Mouse (Mus musculus): ENCODE measurements around the gene Tmprss3.

Tmprss3 gene

DNA sequence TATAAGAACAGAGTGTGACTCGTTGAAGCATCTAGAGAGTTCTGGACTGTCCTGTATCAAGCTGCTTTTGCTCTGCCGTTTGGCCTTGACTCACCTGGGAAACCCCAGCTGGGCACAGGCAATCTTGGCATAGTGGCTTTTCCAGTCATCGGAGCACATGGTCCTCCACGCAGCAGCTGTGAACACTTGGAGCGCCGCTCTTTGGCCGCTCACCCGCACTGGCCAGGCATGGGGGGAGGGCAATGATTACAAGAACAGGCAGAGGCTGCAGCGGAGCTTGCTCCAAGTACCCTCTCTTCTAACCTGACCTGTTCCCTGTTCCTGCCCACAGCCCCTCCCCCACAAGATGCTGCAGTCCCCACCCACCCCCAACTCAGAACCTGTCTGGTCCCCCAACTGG is 5.4 kb downstream of the Tmprss3 start:
- no peak for DNase-seq (ENCODE audit: low read depth)

DNA sequence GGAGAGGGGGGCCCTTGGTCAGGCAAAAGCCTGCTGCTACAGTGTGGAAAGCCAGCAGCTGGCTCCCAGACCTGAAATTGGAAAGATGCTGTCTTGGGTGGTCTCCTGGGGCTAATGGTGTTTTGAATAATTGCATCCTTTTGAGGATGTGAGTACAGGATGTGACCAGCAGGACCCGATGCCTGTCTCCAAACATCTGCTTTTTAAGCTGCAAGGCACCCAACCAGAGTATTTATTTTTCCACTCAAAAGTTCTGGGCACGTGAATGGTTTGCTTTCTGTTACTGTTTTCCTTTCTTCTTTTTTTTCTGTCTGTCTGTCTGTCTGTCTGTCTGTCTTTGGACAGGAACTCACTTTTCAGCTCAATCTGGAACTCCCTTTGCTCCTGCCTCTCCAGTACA is 6.1 kb downstream of the Tmprss3 start:
- DNase-seq (ENCODE audit: low read depth): no peak

DNA sequence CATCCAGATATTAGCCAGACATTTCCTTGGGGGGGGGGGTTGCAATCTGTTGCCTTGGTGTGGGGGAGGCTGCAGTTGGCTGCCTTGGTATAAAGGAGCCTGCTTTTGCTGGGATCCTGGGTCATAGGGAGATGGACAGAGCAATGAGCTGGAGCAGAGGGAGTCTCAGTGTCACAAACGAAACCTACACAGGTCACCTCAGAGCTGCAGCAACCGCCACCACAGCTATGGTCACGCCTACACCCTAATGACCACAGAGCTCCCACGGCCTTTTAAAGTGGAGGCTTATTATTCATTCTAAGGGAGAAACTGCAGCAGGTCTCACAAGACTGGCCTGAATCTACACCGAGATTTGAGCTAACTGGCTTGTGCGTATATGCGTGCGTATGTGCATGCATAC is 7.0 kb downstream of the Tmprss3 start:
- DNase-seq (ENCODE audit: low read depth): no peak

DNA sequence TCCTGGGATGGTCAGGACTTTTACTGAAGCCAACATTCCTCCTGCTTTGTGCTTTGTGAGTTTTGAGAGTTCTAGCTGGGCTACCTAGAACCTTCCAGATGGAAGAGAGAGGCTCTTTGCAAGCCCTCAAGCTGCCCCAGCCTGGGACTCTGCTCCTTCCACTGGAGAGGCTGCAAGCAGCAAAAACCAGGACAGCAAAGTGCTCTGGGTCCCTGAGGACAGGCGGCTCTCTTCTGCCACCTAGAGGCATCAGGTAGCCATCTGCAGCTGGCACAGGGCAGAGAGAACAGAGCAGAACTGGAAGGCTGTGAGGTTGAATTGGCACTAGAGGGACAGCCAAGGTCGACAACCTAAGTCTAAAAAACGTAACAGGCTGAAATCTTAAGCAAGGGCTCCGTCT is 11.4 kb downstream of the Tmprss3 start:
- DNase-seq (ENCODE audit: low read depth): peak; percentile 2

DNA sequence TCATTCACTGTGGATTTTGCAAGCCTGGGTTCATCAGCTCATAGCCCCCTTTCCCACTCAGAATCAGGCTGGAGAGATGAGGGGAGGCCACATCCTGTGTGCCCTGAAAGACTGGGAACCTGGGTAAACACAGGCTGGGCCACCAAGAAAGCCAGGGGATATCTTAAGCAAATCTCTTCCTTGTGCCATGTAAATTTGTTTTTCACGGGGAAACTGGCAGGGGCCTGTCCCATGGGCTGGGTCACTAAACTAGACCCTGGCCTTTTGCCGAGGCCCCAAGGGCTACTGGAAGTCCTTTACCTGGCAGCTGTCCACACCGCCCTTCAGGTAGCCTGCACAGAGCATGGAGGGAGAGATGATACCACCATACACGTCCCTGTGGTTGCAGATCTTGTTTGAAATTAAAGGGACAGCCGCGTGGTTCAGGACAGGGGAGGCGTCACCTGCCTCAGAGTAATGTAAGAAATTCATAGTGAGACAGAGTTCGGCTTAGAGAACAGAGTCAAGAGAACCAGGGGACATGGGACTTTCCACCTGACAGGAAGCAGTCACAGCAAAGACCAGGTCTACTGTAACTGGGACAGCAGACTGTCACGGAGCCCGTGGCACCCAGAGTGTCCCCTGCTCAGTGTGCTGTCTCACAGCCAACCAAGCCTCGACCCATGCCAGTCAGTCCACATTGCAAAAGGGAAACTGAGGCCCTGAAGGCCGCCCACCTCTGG is 14.3 kb downstream of the Tmprss3 start:
- no peak for DNase-seq (ENCODE audit: low read depth)

DNA sequence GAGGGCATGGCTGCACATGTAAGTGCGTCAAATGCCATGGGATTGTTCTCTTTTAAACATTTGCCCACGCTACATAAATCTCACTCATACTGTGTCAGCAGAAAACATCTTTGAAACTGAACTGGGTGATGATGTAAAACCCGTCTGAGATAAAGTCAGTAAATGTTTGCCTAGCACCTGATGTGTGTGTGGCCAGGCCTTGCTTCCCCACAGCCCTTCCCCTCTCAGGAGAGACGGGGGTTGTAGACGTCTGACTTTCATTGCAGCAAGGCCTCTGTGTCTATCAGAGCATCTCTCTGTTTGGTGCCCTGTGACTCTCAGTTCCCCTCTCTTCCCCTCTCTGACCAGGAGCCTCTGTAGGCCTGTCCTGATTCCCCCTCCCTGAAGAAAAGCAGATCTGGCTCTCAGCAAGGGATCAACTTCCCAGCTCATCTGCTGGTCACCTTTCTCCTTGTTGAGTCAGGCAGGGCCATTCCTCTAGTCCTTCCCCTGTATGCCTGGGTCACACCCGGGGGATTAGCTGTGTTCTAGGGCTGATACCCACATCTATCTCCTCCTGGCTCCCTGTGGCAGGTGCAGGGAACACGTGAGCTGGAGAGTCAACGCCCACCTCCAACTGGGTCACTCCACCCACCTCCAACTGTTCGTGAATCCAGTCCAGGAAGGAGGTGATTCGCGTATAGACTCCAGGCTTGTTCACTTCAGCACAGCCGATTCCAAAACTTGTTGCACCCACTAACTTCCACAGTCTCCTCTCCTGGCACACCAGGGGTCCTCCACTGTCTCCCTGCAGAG is 15.4 kb downstream of the Tmprss3 start:
- no peak for DNase-seq (ENCODE audit: low read depth)

DNA sequence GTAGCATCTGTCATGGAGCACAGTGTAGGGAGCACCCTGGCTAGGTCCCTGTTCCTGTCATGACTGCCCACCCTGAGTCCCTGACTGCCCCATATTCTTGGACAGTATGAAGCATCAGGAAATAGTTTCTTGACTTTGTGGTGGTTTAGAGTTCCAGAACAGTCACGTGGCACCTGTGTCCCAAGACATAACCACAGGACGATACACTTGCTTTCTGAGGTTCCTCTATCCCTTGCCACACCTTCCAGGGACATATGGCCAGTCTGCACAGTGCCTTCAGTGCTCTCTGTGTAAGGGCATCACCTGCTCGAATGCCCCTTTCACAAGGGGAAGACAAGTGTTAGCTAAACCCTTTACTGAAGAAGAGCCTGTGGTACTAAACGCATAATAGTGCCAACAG is 17.3 kb downstream of the Tmprss3 start:
- no peak for DNase-seq (ENCODE audit: low read depth)

DNA sequence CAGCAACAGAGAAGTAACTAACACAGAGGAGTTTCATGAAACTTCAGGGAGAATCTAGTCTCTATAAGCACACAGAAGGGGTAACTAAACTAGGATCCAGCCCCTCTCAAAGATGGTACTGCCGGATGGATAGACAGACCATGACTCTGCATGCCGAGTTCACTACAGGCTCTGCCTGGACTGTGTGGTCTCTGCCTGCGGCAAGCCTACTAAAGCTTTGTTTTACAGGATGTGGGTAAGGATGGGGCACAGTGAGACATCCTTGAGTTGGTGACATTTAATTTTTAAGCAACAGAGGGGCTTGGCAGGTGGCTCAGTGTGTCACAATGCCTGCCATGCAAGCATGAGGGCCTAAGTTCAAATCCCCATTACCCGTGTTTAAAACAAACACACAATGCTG is 22.5 kb downstream of the Tmprss3 start:
- DNase-seq (ENCODE audit: low read depth): no peak

DNA sequence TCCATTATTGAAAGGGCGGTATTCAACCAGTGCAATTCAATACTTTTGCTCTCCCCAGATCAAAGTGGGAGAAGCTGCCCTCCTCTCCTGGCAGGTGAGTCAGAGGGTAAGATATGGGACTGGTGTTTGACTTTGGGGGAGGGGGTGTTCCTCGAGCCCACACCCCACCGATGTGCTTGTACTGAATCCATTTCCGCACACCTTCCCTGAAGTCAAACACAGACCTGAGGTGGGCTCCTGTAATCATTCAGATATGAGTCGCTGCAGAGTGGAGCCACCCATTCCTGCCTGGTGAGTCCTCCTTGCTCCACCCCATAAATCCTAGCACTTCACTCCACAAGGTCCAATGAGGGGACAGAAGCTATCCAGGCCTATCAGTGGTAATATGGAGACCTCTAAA is 29.0 kb downstream of the Tmprss3 start:
- DNase-seq (ENCODE audit: low read depth): no peak

DNA sequence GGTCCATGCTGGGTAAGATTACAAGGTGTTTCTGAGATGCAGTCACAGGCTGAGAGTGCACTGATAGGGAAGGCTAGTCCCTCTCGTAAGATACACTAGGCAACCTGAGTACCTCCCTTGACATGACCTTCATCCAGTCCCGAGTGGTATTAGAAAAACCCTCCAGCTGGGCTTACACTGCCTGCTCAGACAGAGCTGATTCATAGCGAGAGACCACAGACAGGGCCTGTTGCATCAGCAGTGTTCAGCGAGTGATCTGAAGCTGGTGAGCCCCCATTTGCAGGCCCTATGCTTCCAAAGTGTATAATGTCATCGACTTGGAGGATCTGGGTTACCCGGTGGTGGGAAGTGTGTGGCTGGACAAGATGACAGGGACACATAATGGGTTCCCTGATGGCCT is 33.6 kb downstream of the Tmprss3 start, which contains the start of gene Tff1:
Gene Tff1, minus strand, starts transcription at position 151 of the 400 bp plus-strand sequence.
- no peak for DNase-seq (ENCODE audit: low read depth)

DNA sequence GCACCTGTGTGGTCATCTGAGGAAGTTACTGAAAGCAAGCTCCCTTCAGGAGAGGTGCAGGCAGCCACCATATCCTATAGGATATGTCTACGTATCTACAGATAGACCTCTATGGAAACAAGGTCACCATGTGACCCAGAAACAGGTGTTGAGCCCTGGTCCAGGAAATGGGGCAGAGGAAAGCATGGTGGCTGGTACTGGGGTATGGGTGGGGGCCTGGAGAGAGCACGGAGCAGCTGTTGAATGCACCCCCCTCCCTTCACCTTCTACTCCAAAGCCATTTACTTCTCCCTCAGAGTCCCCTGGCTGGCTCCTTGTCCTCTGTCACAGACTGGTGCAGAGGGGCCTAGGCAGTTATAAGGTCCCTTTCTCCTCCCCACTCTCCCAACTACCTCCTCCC is 35.0 kb downstream of the Tmprss3 start:
- DNase-seq (ENCODE audit: low read depth): no peak

DNA sequence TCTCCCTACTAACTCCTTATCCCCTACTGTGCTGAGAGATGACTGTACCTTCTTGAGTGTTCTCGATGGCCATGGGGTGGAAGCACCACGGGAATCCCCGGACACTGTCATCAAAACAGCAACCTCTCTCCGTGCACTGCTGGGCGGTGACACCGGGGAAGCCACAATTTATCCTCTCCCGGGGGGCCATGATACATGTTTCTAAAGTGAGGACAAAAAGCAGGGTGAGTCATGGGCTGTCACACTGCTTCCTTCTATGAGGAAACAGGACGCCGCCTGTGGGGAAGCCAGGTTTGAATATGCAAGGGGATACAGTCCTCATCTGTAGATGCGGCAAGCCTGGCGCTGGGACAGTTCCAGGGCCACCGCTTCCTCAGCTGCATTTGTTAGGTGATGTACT is 36.2 kb downstream of the Tmprss3 start:
- no peak for DNase-seq (ENCODE audit: low read depth)

DNA sequence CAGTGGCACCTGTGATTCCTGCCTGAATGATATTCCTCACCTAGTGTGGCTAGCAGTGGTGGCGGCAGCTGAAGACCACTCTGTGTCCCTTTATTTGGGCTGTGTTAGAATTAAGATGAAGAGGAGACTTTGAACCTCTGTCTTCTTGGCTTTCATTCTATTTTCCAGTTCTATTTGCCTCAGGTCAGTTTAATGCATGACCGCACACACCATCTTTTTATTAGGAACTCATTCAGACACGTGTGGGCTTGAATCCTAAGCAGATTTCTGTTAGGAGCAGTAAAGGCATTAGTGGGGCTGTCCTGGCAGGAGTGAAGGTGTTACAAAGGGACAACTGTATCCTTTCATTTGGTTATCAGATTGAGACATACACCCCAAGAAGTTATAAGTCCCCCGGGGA is 38.5 kb downstream of the Tmprss3 start:
- DNase-seq (ENCODE audit: low read depth): no peak

DNA sequence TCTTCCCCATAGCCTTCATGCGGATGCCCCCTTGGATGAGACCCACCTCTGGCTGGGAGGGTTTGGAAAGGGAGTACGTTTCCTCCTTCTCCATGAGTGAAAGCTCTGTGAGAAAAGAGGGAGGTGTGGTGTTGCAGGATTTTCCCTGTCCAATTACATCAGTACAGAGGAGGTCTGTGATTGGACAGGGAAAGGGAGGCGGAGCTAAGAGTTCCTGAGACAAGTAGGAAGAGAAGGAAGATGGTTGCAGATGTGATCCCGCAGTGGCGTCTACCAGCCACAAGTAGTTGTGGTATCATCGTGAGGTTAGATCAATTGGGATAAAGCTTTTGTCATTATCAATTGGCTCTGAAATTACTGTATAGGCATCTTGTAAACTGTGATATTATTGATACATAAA is 40.9 kb downstream of the Tmprss3 start:
- no peak for DNase-seq (ENCODE audit: low read depth)

DNA sequence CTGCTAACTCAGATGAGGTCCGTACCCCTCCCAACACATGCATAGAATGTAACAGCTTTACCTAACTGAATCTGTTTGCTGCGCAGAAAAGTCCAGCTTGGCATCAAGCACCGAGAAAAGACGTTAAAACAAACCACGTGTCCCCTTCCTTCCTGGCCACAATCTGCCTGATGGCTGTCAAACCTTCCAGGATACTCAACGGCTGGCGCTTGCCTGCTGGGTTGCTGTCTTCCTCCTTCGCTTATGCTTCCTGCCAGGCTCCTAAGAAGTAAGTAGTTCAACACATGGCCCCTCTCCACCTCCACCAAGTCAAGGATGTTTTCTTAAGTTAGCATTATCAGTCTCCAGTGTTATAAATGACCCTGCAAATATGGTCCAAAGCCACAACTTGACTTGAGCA is 45.0 kb downstream of the Tmprss3 start:
- DNase-seq (ENCODE audit: low read depth): no peak

DNA sequence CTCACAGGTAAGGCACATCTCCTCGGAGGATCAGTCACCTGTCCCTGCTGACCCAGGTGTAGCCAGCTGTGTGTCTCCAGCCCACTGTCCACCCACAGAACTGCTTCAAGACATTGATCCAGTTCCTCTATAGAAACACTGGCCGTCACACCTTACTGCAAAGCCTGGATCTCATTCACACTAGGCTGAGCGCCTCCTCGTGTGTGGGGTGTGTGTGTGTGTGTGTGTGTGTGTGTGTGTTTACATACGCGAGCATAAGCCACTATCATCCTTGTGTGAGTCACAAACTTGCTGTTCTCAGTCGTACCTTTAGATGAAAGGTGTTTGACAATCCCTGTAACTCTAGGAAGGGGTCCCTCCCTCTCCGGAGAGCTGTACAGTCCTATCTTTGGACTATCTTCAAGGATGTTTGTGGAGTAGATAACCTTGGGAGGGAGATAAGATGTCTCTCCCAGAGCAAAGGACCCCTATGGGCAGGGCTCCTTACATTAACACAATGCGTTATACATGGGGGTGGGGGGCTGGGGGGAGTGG is 45.7 kb downstream of the Tmprss3 start:
- no peak for DNase-seq (ENCODE audit: low read depth)

DNA sequence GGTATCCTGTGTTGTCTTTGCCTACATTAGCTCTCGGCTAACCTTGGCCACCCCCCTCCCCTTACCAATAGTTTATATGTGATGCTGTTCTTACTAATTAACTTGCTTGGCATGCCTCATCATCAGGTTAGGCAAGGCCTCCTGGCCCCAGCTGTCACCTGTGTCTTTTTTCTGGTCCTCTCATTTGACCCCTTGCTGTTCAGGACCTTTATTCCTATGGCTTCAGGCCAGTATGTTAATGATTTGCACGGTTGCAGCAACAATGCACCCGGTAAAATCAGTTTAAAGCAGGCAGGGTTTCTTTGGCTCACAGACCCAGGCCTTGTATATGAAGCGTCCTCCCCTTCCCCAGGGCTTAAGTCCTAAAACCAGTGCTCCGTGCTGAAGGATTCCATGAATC is 46.3 kb downstream of the Tmprss3 start:
- no peak for DNase-seq (ENCODE audit: low read depth)

DNA sequence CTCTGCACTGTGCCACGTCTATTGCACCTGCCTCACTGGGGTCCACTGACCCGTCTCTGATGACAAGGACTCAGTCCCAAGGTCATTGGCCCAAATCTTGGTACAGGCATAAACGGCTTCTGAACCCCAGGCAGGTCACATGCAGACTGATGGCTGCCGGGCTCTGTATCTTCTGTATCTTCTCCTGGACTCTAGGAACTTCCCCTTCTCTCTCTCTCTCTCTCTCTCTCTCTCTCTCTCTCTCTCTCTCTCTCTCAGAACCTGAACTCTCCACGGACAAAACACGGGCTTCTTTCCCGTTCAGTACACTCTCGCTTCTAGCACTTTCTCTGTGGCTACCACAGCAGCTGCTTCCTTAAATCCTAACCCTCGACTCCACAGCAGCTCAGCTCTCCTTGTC is 52.8 kb downstream of the Tmprss3 start:
- DNase-seq (ENCODE audit: low read depth): no peak

DNA sequence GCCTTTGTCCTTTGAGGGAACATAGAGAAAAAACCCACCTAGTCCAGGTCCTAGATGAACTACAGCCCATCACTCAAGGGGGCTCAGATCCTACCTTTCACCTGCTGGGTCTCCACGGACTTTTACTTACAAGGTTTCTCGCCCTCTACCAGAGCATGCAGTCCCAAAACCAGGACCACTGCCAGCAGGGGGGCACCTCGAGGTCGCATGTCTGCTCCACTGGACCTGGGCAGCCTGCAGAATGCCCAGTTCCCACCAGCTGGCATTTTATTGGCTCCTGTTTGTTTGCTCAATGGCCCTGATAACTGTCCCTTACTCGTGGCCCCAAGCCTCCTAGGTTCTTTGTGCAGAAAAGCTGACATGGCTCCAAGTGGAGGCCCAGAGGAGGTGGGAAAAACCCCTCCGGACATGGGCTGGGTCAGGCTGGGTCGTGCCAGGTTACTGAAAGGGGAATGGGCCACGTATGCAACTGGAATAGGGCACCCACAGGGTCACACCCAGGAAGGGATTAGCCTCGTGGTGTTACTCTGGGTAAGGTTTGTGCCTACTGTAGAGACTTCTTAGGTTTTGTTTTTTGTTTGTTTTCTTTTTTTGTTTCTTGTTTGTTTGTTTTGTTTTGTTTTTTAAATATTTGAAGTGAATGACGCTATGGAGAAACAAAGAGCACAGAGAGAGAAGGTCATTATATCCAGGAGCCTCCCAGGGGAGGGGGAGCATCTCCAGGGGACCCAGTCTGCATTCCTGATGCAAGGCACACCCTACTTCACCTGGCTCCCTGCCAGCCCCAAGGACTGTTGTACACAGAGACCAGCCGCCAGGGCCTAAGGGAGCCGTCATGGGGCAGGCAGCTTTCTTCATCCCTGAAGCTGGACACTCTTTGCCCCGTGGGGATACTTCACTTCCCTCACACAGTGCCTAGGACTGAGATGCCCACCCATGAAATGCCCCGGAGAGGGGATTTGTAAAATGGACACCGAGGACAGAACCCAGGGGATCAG is 54.4 kb downstream of the Tmprss3 start, which contains the start of gene Tff2:
Gene Tff2, minus strand, starts transcription at position 243 of the 998 bp plus-strand sequence.
- no peak for DNase-seq (ENCODE audit: low read depth)

DNA sequence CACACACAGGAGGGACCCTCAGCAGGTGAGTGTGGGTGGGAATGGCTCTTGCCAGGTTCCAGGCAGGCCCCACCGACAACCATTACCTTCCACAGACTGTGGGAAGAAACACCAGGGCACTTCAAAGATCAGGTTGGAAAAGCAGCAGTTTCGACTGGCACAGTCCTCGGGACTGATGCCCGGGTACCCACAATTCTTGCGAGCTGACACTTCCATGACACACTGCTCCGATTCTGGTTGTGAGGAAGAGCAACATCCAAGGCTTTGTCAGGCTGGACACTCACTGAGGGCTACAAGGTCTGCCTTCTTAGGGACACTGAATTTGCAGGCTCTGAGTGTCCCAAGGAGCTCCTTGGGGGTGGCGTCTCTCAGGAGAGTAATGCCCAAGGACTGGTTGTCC is 56.7 kb downstream of the Tmprss3 start:
- no peak for DNase-seq (ENCODE audit: low read depth)

DNA sequence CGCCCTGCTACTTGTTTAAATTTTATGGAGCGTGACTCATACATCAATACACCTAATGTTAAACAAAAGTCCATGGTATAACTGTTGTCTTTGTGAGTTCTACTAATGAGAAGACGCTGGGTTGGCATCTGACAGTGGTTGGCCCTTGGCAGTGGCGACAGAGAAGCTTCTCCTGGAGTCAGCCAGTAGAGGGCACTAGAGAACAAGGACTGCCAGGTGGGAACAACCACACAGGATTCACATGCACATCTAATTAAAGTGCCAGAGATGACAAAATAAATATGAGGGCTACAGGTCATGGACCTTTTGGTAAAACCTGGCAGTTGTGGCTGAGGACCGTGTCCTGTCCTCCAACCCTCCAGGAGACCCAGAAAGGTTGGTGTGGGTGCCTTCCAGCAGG is 60.4 kb downstream of the Tmprss3 start:
- DNase-seq (ENCODE audit: low read depth): peak; percentile 5

DNA sequence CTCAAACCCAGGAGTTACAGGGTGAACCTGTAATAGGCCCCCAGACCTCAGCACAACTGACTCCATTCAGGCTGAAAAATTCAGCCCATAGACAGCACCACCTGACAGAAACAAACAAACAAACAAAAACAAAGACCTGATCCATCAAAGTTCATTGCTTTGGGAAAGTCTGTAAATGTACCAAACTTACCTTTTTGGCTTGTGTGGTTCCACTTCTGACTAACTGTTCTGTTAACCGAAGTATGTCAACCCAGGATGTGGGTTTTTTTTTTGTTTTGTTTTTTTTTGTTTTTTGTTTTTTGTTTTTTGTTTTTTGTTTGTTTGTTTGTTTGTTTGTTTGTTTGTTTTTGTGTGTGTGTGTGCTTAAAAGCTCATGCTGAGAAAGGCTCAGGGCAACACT is 62.0 kb downstream of the Tmprss3 start:
- no peak for DNase-seq (ENCODE audit: low read depth)
